Mouse (Mus musculus) G1E (cell line): Measurements from ENCODE around the gene Rfc2. TPM values are rescaled to one million over a fixed set of nuclear protein-coding genes. Genes with fewer than 3 reads are reported as not detected.

Source experiments
- ATAC-seq: 2 replicates; pipeline ENCODE4 v1.8.0; 2016; ENCODE audit warnings: mild to moderate bottlenecking; ENCODE audit not compliant: insufficient number of reproducible peaks, poor library complexity, low FRiP score, severe bottlenecking; ENCODE audit errors: extremely low read depth
- DNase-seq: peaks from one replicate; pipeline ENCODE4 v3.0.0; 2012; ENCODE audit warnings: low spot score
- H3K27me3 ChIP-seq: 2 replicates; pipeline ENCODE4 v1.6.1; 2012; ENCODE audit warnings: mild to moderate bottlenecking, low read length, inconsistent platforms; ENCODE audit not compliant: insufficient read depth
- H3K36me3 ChIP-seq: replicated peaks from 2 replicates; pipeline ENCODE3; 2012; ENCODE audit warnings: mild to moderate bottlenecking, inconsistent platforms
- H3K4me1 ChIP-seq: 2 replicates; pipeline ENCODE4 v1.6.1; 2012; ENCODE audit warnings: low read depth, low read length, inconsistent platforms, mixed read lengths; ENCODE audit not compliant: insufficient read depth
- H3K4me3 ChIP-seq: 2 replicates; pipeline ENCODE4 v1.5.1; 2012; ENCODE audit warnings: low read depth, mild to moderate bottlenecking, inconsistent platforms, low read length, moderate library complexity, mixed read lengths
- H3K9me3 ChIP-seq: replicated peaks from 2 replicates; pipeline ENCODE4 v1.6.1; 2012; ENCODE audit warnings: inconsistent platforms
- CTCF ChIP-seq: IDR thresholded peaks from 2 replicates; pipeline ENCODE4 v1.5.1; 2012; ENCODE audit warnings: low read depth, low read length, inconsistent platforms, mixed read lengths
- GATA1 ChIP-seq: IDR thresholded peaks from 2 replicates; pipeline ENCODE4 v1.6.1; 2012; ENCODE audit warnings: borderline replicate concordance, low read length, inconsistent platforms, mixed read lengths
- TAL1 ChIP-seq: conservative IDR thresholded peaks from 2 replicates; pipeline ENCODE4 v1.6.1; 2012; ENCODE audit warnings: low read depth, low read length, inconsistent platforms, mixed read lengths
- polyA plus RNA-seq: library from polyadenylated mRNA; stranded (reverse); fragments of >175 nt; gene quantifications from 2 replicates; pipeline ENCODE4 v1.2.3, GENCODE M21; 2012
- total RNA-seq, 2 experiments: library from RNA; stranded (forward) in 1 of 2; stranded (reverse) in 1 of 2; fragments of 200-1000 nt in 1 of 2; fragments of >200 nt in 1 of 2; fragmentation: Nextera tagmentation in 1 of 2; gene quantifications; 2 replicates each; pipeline ENCODE4 v1.2.3; 2014 to 2017

The Rfc2 gene
- total and polyA plus RNA-seq, 3 experiments: 85.2 to 259 (median 230) TPM

- H3K27me3 ChIP-seq: peaks cover 24% of the 10 kb centered on the region
- no peaks in the 10 kb centered on the region for H3K36me3 ChIP-seq
- no peak overlapping the region for H3K4me3 ChIP-seq
- H3K9me3 ChIP-seq: no peaks in the 10 kb centered on the region
- no peak; the same call in 1 of the 2 replicates for ATAC-seq
- TF ChIP-seq CTCF: peak; percentile 42
- TF ChIP-seq GATA1: no peak
- TF ChIP-seq TAL1: no peak
- no peaks in the 10 kb centered on the region for H3K4me1 ChIP-seq
- no peak for DNase-seq
These were observed 69.8 kb downstream of the Rfc2 start for GRCm38 (mm10) chr5:134650926-134651325.

Other genes with a start within 250 kb of the Rfc2 start
- not detected in 2 replicates for gene Gtf2ird1, start 124.7 kb upstream of the Rfc2 start, total RNA-seq (2014; fragmentation: Nextera tagmentation)
- 1.6 and 2.2 TPM in 2 replicates for gene Gtf2ird1, start 124.7 kb upstream of the Rfc2 start, total RNA-seq (2017)
- gene Gtf2ird1, start 124.7 kb upstream of the Rfc2 start, polyA plus RNA-seq: 1.5 TPM in 2 replicates
- 0.53 TPM in 1 of 2 replicates, not detected in the other for gene Clip2, start 28.9 kb upstream of the Rfc2 start, total RNA-seq (2014; fragmentation: Nextera tagmentation)
- gene Clip2, start 28.9 kb upstream of the Rfc2 start, total RNA-seq (2017): 0.12 and 0.38 TPM in 2 replicates
- gene Clip2, start 28.9 kb upstream of the Rfc2 start, polyA plus RNA-seq: 0.28 and 0.33 TPM in 2 replicates
- gene Syna, start 21.2 kb upstream of the Rfc2 start, total RNA-seq (2014; fragmentation: Nextera tagmentation): not detected in 2 replicates
- gene Syna, start 21.2 kb upstream of the Rfc2 start, total RNA-seq (2017): 0.11 TPM in 1 of 2 replicates, not detected in the other
- not detected in 2 replicates for gene Syna, start 21.2 kb upstream of the Rfc2 start, polyA plus RNA-seq
- 1.5 TPM in 1 of 2 replicates, not detected in the other for gene Lat2, start 33.7 kb downstream of the Rfc2 start, total RNA-seq (2014; fragmentation: Nextera tagmentation)
- 12.8 and 15.0 TPM in 2 replicates for gene Lat2, start 33.7 kb downstream of the Rfc2 start, total RNA-seq (2017)
- gene Lat2, start 33.7 kb downstream of the Rfc2 start, polyA plus RNA-seq: 0.28 TPM in 1 of 2 replicates, not detected in the other
- 326 and 375 TPM in 2 replicates for gene Eif4h, start 58.1 kb downstream of the Rfc2 start, total RNA-seq (2014; fragmentation: Nextera tagmentation)
- gene Eif4h, start 58.1 kb downstream of the Rfc2 start, total RNA-seq (2017): 258 and 290 TPM in 2 replicates
- 367 TPM in 2 replicates for gene Eif4h, start 58.1 kb downstream of the Rfc2 start, polyA plus RNA-seq
- 1.3 and 1.4 TPM in 2 replicates for gene Limk1, start 107.2 kb downstream of the Rfc2 start, total RNA-seq (2014; fragmentation: Nextera tagmentation)
- 1.3 and 1.5 TPM in 2 replicates for gene Limk1, start 107.2 kb downstream of the Rfc2 start, total RNA-seq (2017)
- gene Limk1, start 107.2 kb downstream of the Rfc2 start, polyA plus RNA-seq: 1.5 and 1.7 TPM in 2 replicates
- not detected in 2 replicates for gene Eln, start 166.0 kb downstream of the Rfc2 start, total RNA-seq (2014; fragmentation: Nextera tagmentation)
- 0.06 and 0.22 TPM in 2 replicates for gene Eln, start 166.0 kb downstream of the Rfc2 start, total RNA-seq (2017)
- gene Eln, start 166.0 kb downstream of the Rfc2 start, polyA plus RNA-seq: not detected in 2 replicates